10 mouse cellular contexts compared by ENCODE assay signal in the genomic region with DNA sequence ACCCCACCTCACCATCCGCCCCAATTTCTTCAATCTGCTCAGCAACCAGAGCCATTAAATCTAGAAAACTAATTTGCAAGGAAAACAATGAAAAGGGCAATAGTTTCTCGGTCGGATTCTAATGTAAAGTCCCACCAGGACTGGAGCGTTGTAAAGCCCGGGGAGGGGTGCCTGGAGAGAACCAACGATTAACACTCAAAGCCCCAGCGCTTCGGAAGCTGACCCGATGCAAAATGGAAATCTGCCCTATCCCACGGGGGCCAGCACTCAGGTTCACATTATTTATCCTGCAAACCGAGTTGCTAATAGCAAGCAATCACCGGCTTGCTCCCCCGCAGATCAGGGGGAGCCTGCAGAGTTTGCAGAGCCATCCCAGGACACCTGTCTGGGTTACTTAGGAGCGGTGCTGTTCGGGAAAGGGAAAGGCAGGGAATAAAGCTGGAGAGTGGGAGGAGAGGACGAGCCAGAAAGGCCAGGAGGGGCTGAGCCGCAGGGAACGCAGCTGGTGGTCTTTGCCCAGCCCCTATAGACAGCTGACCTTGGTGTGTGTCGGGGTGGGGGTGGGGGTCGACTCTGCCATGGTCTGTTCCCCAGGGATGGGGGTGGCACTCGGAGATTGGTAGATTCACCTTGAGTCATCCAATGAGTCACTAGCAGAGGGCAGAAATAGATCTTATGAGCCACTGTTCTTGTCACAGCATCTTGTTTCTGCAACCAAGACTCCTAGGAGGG. TPM values are rescaled to one million over a fixed set of nuclear protein-coding genes. Genes with fewer than 3 reads are reported as not detected.
A peak's percentile ranks its signal among the peaks of the same experiment; 100 is the strongest.
DNase-seq lines count a peak whose midpoint lies in the region; ATAC-seq and TF ChIP-seq lines count a peak whose summit lies in the region.
"Had no signal": no experiment of that assay in that cellular context is flagged by ENCODE, and none has a peak within 500 bp of the region (broad histone marks: within the 10 kb centered on the region; RNA-seq: fewer than 3 reads in every experiment).

No protein-coding gene starts in this region.

- H3K4me1 ChIP-seq in heart, embryonic 10.5 days, result peaks cover 12% of the 10 kb centered on the region
- peaks cover 7% of the 10 kb centered on the region for H3K4me1 ChIP-seq in forebrain, embryonic 14.5 days (ENCODE audit: control insufficient read depth, insufficient read depth, low read length)

- intact Hi-C loops in left cerebral cortex, postnatal 4 days (cut with DNase I), result no loop called here

- no peak overlapping the region for H3K27ac ChIP-seq in heart, embryonic 10.5 days
- no peak overlapping the region for H3K27ac ChIP-seq in forebrain, embryonic 14.5 days (ENCODE audit: low read depth, low read length)

- H3K36me3 ChIP-seq in heart, embryonic 10.5 days, result no peaks in the 10 kb centered on the region
- no peaks in the 10 kb centered on the region for H3K36me3 ChIP-seq in forebrain, embryonic 14.5 days (ENCODE audit: control insufficient read depth, insufficient read depth, low read length)

- H3K4me3 ChIP-seq in heart, embryonic 10.5 days, result peak overlapping the region; percentile 47
- H3K4me3 ChIP-seq in forebrain, embryonic 14.5 days (ENCODE audit: low read depth, low read length), result no peak overlapping the region

- peak; percentile 44 for ATAC-seq in Patski
- no peak for ATAC-seq in forebrain, embryonic 14.5 days
- ATAC-seq in megakaryocyte progenitor cell, adult 5-6 weeks (replicated peaks; ENCODE audit: poor library complexity), result no peak

- CTCF ChIA-PET in Patski (lab: Charles Lee), result interaction anchor here (1.1 to 1.5 kb wide), 5 partner anchors 12 to 244 kb away, joined by 3 to 4 read pairs (median 4); no protein-coding TSS in a partner anchor

- no peaks in the 10 kb centered on the region for H3K9me3 ChIP-seq in heart, embryonic 10.5 days
- no peaks in the 10 kb centered on the region for H3K9me3 ChIP-seq in forebrain, embryonic 14.5 days (replicated peaks; ENCODE audit: control insufficient read depth, low read length)

- TF ChIP-seq CTCF in Patski (IDR thresholded peaks at IDR 0.05), result no peak

- DNase-seq in heart, embryonic 10.5 days (ENCODE audit: low spot score), result no peak
- DNase-seq in heart, adult 9 months (ENCODE audit: low spot score in 2 of 2), result no peak
- peak; percentile 87 for DNase-seq in Patski (ENCODE audit: low read depth, low spot score)
- DNase-seq in forebrain, embryonic 14.5 days (ENCODE audit: low spot score), result peak; percentile 10
- DNase-seq in left cerebral cortex, postnatal 4 days, result peak; percentile 7
- DNase-seq in right cerebral cortex, postnatal 10 days (ENCODE audit: low spot score in 2 of 2), result peak; percentile 37 to 50
- DNase-seq in lung, adult 18-20 months, result no peak

- POLR2A ChIA-PET in Patski (lab: Charles Lee), result interaction anchor here (0.7 to 1.7 kb wide), 5 partner anchors 44 to 253 kb away, joined by 3 to 8 read pairs (median 3); partner anchors contain the start of gene Olfml3

- in situ Hi-C loops in Patski (cut with MboI; ENCODE audit: low pct_unique_long_range_greater_than_20kb), result loop anchor here (5.0 kb wide), 1 partner anchor 54 kb away; the partner anchor contains the start of genes Gm10964 and Olfml3

- peaks cover 8% of the 10 kb centered on the region; the same call in 1 of the 2 replicates for H3K27me3 ChIP-seq in heart, embryonic 10.5 days (ENCODE audit: insufficient read depth, poor library complexity, severe bottlenecking)
- no peaks in the 10 kb centered on the region for H3K27me3 ChIP-seq in Patski
- no peaks in the 10 kb centered on the region for H3K27me3 ChIP-seq in forebrain, embryonic 14.5 days (replicated peaks; ENCODE audit: control insufficient read depth, insufficient read depth, low read length)

- H3K4me2 ChIP-seq in forebrain, embryonic 14.5 days (ENCODE audit: low read length), result peak overlapping the region; percentile 37

- peak overlapping the region; percentile 29 for H3K9ac ChIP-seq in forebrain, embryonic 14.5 days (ENCODE audit: low read length)

- WGBS in heart, embryonic 10.5 days, result 7% methylated on average over 21 of the region's 21 CpGs
- 2% methylated on average over 21 of the region's 21 CpGs for WGBS in forebrain, embryonic 14.5 days

RNA-seq across cellular contexts. Expression of gene Atg4a-ps, which starts 37.5 kb away (rescaled TPM):
- polyA plus RNA-seq in heart, embryonic 10.5 days (2016; fragmentation: Nextera tagmentation; extraction: Ambion mirVana), result 0.14 and 0.15 TPM in 2 replicates
- 7.4 TPM for polyA plus RNA-seq in Patski (2021)
- polyA plus RNA-seq in forebrain, embryonic 14.5 days (2014; fragmentation: Nextera tagmentation; extraction: Ambion mirVana), result 0.11 and 0.25 TPM in 2 replicates
- 1 to 10 TPM in 1 of 2 experiments, under 1 TPM in 1; 0.18 to 1.2 TPM for total RNA-seq in left cerebral cortex, postnatal 4 days (2021)
- 0.12 and 0.20 TPM in 2 replicates for total RNA-seq in megakaryocyte progenitor cell, adult 5-6 weeks (2015)
- total RNA-seq in megakaryocyte progenitor cell, adult 5-6 weeks (2017), result 0.47 and 1.3 TPM in 2 replicates
- polyA plus RNA-seq: stomach, embryonic 14.5 days had no signal

RNA-seq across cellular contexts. Expression of gene Olfml3, which starts 54.4 kb away (rescaled TPM):
- 14.1 and 15.4 TPM in 2 replicates for polyA plus RNA-seq in heart, embryonic 10.5 days (2016; fragmentation: Nextera tagmentation; extraction: Ambion mirVana)
- 3.5 TPM for polyA plus RNA-seq in Patski (2021)
- polyA plus RNA-seq in forebrain, embryonic 14.5 days (2014; fragmentation: Nextera tagmentation; extraction: Ambion mirVana), result 5.6 and 6.3 TPM in 2 replicates
- total RNA-seq in left cerebral cortex, postnatal 4 days (2021), result 1 to 10 TPM; 4.7 to 5.0 TPM
- total RNA-seq in megakaryocyte progenitor cell, adult 5-6 weeks (2015), result 0.37 and 0.49 TPM in 2 replicates
- 0.25 and 0.57 TPM in 2 replicates for total RNA-seq in megakaryocyte progenitor cell, adult 5-6 weeks (2017)

RNA-seq across cellular contexts. Expression of gene Gm10964, which starts 55.8 kb away (rescaled TPM):
- not detected in 2 replicates for polyA plus RNA-seq in heart, embryonic 10.5 days (2016; fragmentation: Nextera tagmentation; extraction: Ambion mirVana)
- not detected for polyA plus RNA-seq in Patski (2021)
- polyA plus RNA-seq in forebrain, embryonic 14.5 days (2014; fragmentation: Nextera tagmentation; extraction: Ambion mirVana), result not detected in 2 replicates
- total RNA-seq in left cerebral cortex, postnatal 4 days (2021), result not detected
- not detected in 2 replicates for total RNA-seq in megakaryocyte progenitor cell, adult 5-6 weeks (2015)
- total RNA-seq in megakaryocyte progenitor cell, adult 5-6 weeks (2017), result not detected in 2 replicates
- total RNA-seq: layer of hippocampus, adult 18-20 months had no signal
- polyA plus RNA-seq: stomach, embryonic 14.5 days had no signal

Comparison
In these comparisons a context has a peak if more than half of its experiments do, and no peak if none do; other contexts are left out.
1. DNase-seq: peak in Patski (single experiment), forebrain, embryonic 14.5 days (single experiment), left cerebral cortex, postnatal 4 days (single experiment) and right cerebral cortex, postnatal 10 days (2 of 2); none in heart, embryonic 10.5 days (single experiment), heart, adult 9 months (0 of 2) and lung, adult 18-20 months (0 of 2).